Mouse (Mus musculus): Measurements from ENCODE around the gene Add3. TPM values are rescaled to one million over a fixed set of nuclear protein-coding genes. Genes with fewer than 3 reads are reported as not detected.

Add3 gene
- 40.2 and 50.1 TPM in 2 replicates for polyA plus RNA-seq (2015; fragmentation: Nextera tagmentation; extraction: Ambion mirVana)

- Histone ChIP-seq H3K4me2 (peak within 1 kb of the TSS; percentile 94), H3K4me1 (peaks cover 28% of the 10 kb centered on the region), H3K4me3 (replicated peaks) (peak within 1 kb of the TSS; percentile 98), H3K27me3 (replicated peaks) (no peaks in the 10 kb centered on the region), H3K9me3 (replicated peaks) (no peaks in the 10 kb centered on the region), H3K9ac (replicated peaks) (peak within 1 kb of the TSS; percentile 83), H3K27ac (replicated peaks) (peak within 1 kb of the TSS; percentile 84), H3K36me3 (no peaks in the 10 kb centered on the region)
- 5% methylated on average over 24 of the region's 24 CpGs for WGBS
- ATAC-seq (ENCODE audit: low FRiP score) = no peak
Observed at GRCm38 (mm10) chr19:53140044-53140803, at the start of gene Add3. Gene Add3 (plus strand): TSS chr19:53140443.

- Histone ChIP-seq H3K4me2 (no peak overlapping the region), H3K9me3 (replicated peaks) (no peaks in the 10 kb centered on the region), H3K27me3 (replicated peaks) (no peaks in the 10 kb centered on the region), H3K4me1 (peaks cover 8% of the 10 kb centered on the region), H3K9ac (replicated peaks) (no peak overlapping the region), H3K27ac (replicated peaks) (no peak overlapping the region), H3K36me3 (no peaks in the 10 kb centered on the region), H3K4me3 (replicated peaks) (no peak overlapping the region)
- WGBS = 89% methylated on average over 5 of the region's 5 CpGs
- no peak for ATAC-seq (ENCODE audit: low FRiP score)
Observed at GRCm38 (mm10) chr19:53090677-53091076, 49.6 kb upstream of the Add3 start.

GRCm38 (mm10) chr19:53092251-53092650 is 48.0 kb upstream of the Add3 start:
- no peak overlapping the region for H3K27ac ChIP-seq (replicated peaks)
- no peak overlapping the region for H3K9ac ChIP-seq (replicated peaks)
- no peak overlapping the region for H3K4me2 ChIP-seq
- 63% methylated on average over 6 of the region's 6 CpGs for WGBS
- ATAC-seq (ENCODE audit: low FRiP score) = no peak
- H3K4me3 ChIP-seq (replicated peaks) = no peak overlapping the region
- H3K27me3 ChIP-seq (replicated peaks) = no peaks in the 10 kb centered on the region
- no peaks in the 10 kb centered on the region for H3K9me3 ChIP-seq (replicated peaks)
- peaks cover 6% of the 10 kb centered on the region for H3K4me1 ChIP-seq
- no peaks in the 10 kb centered on the region for H3K36me3 ChIP-seq

GRCm38 (mm10) chr19:53093294-53093693 is 46.9 kb upstream of the Add3 start:
- 89% methylated on average over 3 of the region's 3 CpGs for WGBS

GRCm38 (mm10) chr19:53094684-53095083 is 45.6 kb upstream of the Add3 start:
- no peaks in the 10 kb centered on the region for H3K9me3 ChIP-seq (replicated peaks)
- H3K4me1 ChIP-seq = no peaks in the 10 kb centered on the region
- H3K4me2 ChIP-seq = no peak overlapping the region
- WGBS = 88% methylated on average over 4 of the region's 4 CpGs
- no peak for ATAC-seq (ENCODE audit: low FRiP score)
- H3K27ac ChIP-seq (replicated peaks) = no peak overlapping the region
- H3K27me3 ChIP-seq (replicated peaks) = no peaks in the 10 kb centered on the region
- no peak overlapping the region for H3K4me3 ChIP-seq (replicated peaks)
- no peaks in the 10 kb centered on the region for H3K36me3 ChIP-seq
- H3K9ac ChIP-seq (replicated peaks) = no peak overlapping the region

More at GRCm38 (mm10) chr19:53093294-53093693, 46.9 kb upstream of the Add3 start:
- H3K36me3 ChIP-seq = no peaks in the 10 kb centered on the region
- ATAC-seq (ENCODE audit: low FRiP score) = no peak
- H3K4me2 ChIP-seq = no peak overlapping the region
- H3K4me1 ChIP-seq = no peaks in the 10 kb centered on the region
- H3K9ac ChIP-seq (replicated peaks) = no peak overlapping the region
- no peak overlapping the region for H3K4me3 ChIP-seq (replicated peaks)
- no peak overlapping the region for H3K27ac ChIP-seq (replicated peaks)
- H3K9me3 ChIP-seq (replicated peaks) = no peaks in the 10 kb centered on the region
- no peaks in the 10 kb centered on the region for H3K27me3 ChIP-seq (replicated peaks)

- Histone ChIP-seq H3K9me3 (replicated peaks) (no peaks in the 10 kb centered on the region), H3K9ac (replicated peaks) (no peak overlapping the region), H3K4me2 (no peak overlapping the region), H3K27ac (replicated peaks) (peak overlapping the region; percentile 39; the same call in 1 of the 2 replicates), H3K4me3 (replicated peaks) (no peak overlapping the region), H3K27me3 (replicated peaks) (no peaks in the 10 kb centered on the region), H3K36me3 (no peaks in the 10 kb centered on the region), H3K4me1 (peaks cover 3% of the 10 kb centered on the region; the same call in 1 of the 2 replicates)
- ATAC-seq (ENCODE audit: low FRiP score) = no peak
- 72% methylated on average over 12 of the region's 12 CpGs for WGBS
Observed at GRCm38 (mm10) chr19:53101374-53102300, 38.6 kb upstream of the Add3 start.

GRCm38 (mm10) chr19:53105374-53106090 is 34.7 kb upstream of the Add3 start:
- H3K4me2 ChIP-seq = no peak overlapping the region
- H3K27me3 ChIP-seq (replicated peaks) = no peaks in the 10 kb centered on the region
- H3K4me1 ChIP-seq = peaks cover 3% of the 10 kb centered on the region; the same call in 1 of the 2 replicates
- no peak overlapping the region for H3K4me3 ChIP-seq (replicated peaks)
- H3K27ac ChIP-seq (replicated peaks) = no peak overlapping the region
- H3K9me3 ChIP-seq (replicated peaks) = no peaks in the 10 kb centered on the region
- H3K36me3 ChIP-seq = no peaks in the 10 kb centered on the region
- WGBS = 54% methylated on average over 26 of the region's 26 CpGs
- no peak overlapping the region for H3K9ac ChIP-seq (replicated peaks)
- no peak for ATAC-seq (ENCODE audit: low FRiP score)

- no peak overlapping the region for H3K9ac ChIP-seq (replicated peaks)
- H3K36me3 ChIP-seq = no peaks in the 10 kb centered on the region
- no peaks in the 10 kb centered on the region for H3K9me3 ChIP-seq (replicated peaks)
- no peaks in the 10 kb centered on the region for H3K27me3 ChIP-seq (replicated peaks)
- peaks cover 1% of the 10 kb centered on the region; the same call in 1 of the 2 replicates for H3K4me1 ChIP-seq
- 85% methylated on average over 7 of the region's 7 CpGs for WGBS
- H3K4me3 ChIP-seq (replicated peaks) = no peak overlapping the region
- no peak overlapping the region for H3K4me2 ChIP-seq
- H3K27ac ChIP-seq (replicated peaks) = no peak overlapping the region
- no peak for ATAC-seq (ENCODE audit: low FRiP score)
Observed at GRCm38 (mm10) chr19:53106952-53107351, 33.3 kb upstream of the Add3 start.

GRCm38 (mm10) chr19:53107361-53108247 is 32.6 kb upstream of the Add3 start:
- no peaks in the 10 kb centered on the region for H3K9me3 ChIP-seq (replicated peaks)
- no peak overlapping the region for H3K4me3 ChIP-seq (replicated peaks)
- no peak overlapping the region for H3K27ac ChIP-seq (replicated peaks)
- ATAC-seq (ENCODE audit: low FRiP score) = no peak
- WGBS = 85% methylated on average over 18 of the region's 18 CpGs
- H3K4me1 ChIP-seq = no peaks in the 10 kb centered on the region; the same call in 1 of the 2 replicates
- H3K9ac ChIP-seq (replicated peaks) = no peak overlapping the region
- H3K27me3 ChIP-seq (replicated peaks) = no peaks in the 10 kb centered on the region
- no peak overlapping the region for H3K4me2 ChIP-seq
- no peaks in the 10 kb centered on the region for H3K36me3 ChIP-seq

- Histone ChIP-seq H3K4me3 (replicated peaks) (no peak overlapping the region), H3K36me3 (no peaks in the 10 kb centered on the region), H3K27me3 (replicated peaks) (no peaks in the 10 kb centered on the region), H3K4me1 (no peaks in the 10 kb centered on the region), H3K9ac (replicated peaks) (no peak overlapping the region), H3K9me3 (replicated peaks) (no peaks in the 10 kb centered on the region), H3K27ac (replicated peaks) (no peak overlapping the region), H3K4me2 (no peak overlapping the region)
- 51% methylated on average over 7 of the region's 7 CpGs for WGBS
- ATAC-seq (ENCODE audit: low FRiP score) = no peak
Observed at GRCm38 (mm10) chr19:53111996-53112590, 28.1 kb upstream of the Add3 start.

All from neural tube, embryonic 15.5 days (tissue).